Mouse (Mus musculus): ENCODE results near the gene Scd3. TPM values are rescaled to one million over a fixed set of nuclear protein-coding genes. Genes with fewer than 3 reads are reported as not detected.

Scd3 gene
- polyA plus RNA-seq, 1 experiment from 2014 or later: 0.64 TPM

DNA sequence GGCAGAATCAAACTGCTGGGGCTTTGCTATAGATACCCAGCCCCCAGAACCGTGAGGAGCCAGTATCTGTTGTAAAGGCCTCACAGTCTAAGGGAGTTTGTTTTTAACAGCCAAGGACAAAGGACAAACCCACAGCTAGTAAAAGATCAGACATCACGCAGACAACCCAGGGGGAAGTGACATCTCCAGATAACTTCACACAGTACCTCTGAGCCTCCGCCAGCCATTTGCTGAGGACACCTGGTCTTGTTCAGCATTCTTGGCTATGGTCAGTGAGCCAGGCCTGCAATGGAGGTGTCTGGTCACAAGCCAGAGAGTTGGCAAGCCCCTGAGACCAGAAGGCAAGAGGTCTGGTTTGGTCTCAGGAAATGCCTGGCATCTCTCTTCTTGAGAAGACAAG is 89.4 kb downstream of the Scd3 start:
- no peak for ATAC-seq (ENCODE audit: borderline replicate concordance, extremely low read depth, low FRiP score, low TSS enrichment)
- Histone ChIP-seq H3K9ac (peak overlapping the region; percentile 50; the same call in 1 of the 2 replicates), H3K4me1 (peaks cover 64% of the 10 kb centered on the region), H3K4me2 (peak overlapping the region; percentile 90), H3K27ac (peak overlapping the region; percentile 97), H3K36me3 (peaks cover 15% of the 10 kb centered on the region), H3K27me3 (no peaks in the 10 kb centered on the region), H3K9me3 (no peaks in the 10 kb centered on the region), H3K4me3 (no peak overlapping the region; the same call in 1 of the 2 replicates)
- WGBS: 63% methylated on average over 3 of the region's 3 CpGs

- H3K4me3 ChIP-seq: peak within 1 kb of the TSS; percentile 66
- H3K9me3 ChIP-seq: no peaks in the 10 kb centered on the region
- H3K27ac ChIP-seq: peak within 1 kb of the TSS; percentile 97
- peak; percentile 21 for ATAC-seq (ENCODE audit: borderline replicate concordance, extremely low read depth, low FRiP score, low TSS enrichment)
- H3K27me3 ChIP-seq: no peaks in the 10 kb centered on the region
- H3K4me1 ChIP-seq: peaks cover 66% of the 10 kb centered on the region
- 3% methylated on average over 21 of the region's 21 CpGs for WGBS
- H3K9ac ChIP-seq: peak within 1 kb of the TSS; percentile 90
- peak within 1 kb of the TSS; percentile 90 for H3K4me2 ChIP-seq
- H3K36me3 ChIP-seq: peaks cover 22% of the 10 kb centered on the region
Observed at GRCm38 (mm10) chr19:44292941-44293768, 90.1 kb downstream of the Scd3 start, which contains the start of gene Scd2. TSS of gene Scd2 (plus strand) at chr19:44293674.

Other genes starting within 250 kb of the Scd3 start
- 5.8 and 6.6 TPM in 2 replicates for gene Cpn1, start 216.7 kb upstream of the Scd3 start, polyA plus RNA-seq (2015; fragmentation: Nextera tagmentation; extraction: Ambion mirVana)
- 0.35 TPM in 2 replicates for gene Cyp2c23, start 174.1 kb upstream of the Scd3 start, polyA plus RNA-seq (2015; fragmentation: Nextera tagmentation; extraction: Ambion mirVana)
- 38.9 and 41.9 TPM in 2 replicates for gene Erlin1, start 133.5 kb upstream of the Scd3 start, polyA plus RNA-seq (2015; fragmentation: Nextera tagmentation; extraction: Ambion mirVana)
- gene Chuk, start 95.8 kb upstream of the Scd3 start, polyA plus RNA-seq (2015; fragmentation: Nextera tagmentation; extraction: Ambion mirVana): 37.1 and 40.8 TPM in 2 replicates
- gene Cwf19l1, start 67.4 kb upstream of the Scd3 start, polyA plus RNA-seq (2015; fragmentation: Nextera tagmentation; extraction: Ambion mirVana): 33.9 and 34.6 TPM in 2 replicates
- 76.2 and 79.1 TPM in 2 replicates for gene Bloc1s2, start 56.8 kb upstream of the Scd3 start, polyA plus RNA-seq (2015; fragmentation: Nextera tagmentation; extraction: Ambion mirVana)
- gene Pkd2l1, start 10.8 kb upstream of the Scd3 start, polyA plus RNA-seq (2015; fragmentation: Nextera tagmentation; extraction: Ambion mirVana): 0.04 TPM in 1 of 2 replicates, not detected in the other
- gene Scd2, start 90.4 kb downstream of the Scd3 start, polyA plus RNA-seq (2015; fragmentation: Nextera tagmentation; extraction: Ambion mirVana): 210 and 224 TPM in 2 replicates
- 0.15 and 0.35 TPM in 2 replicates for gene Scd4, start 129.8 kb downstream of the Scd3 start, polyA plus RNA-seq (2015; fragmentation: Nextera tagmentation; extraction: Ambion mirVana)
- 2.5 and 2.6 TPM in 2 replicates for gene Scd1, start 204.6 kb downstream of the Scd3 start, polyA plus RNA-seq (2015; fragmentation: Nextera tagmentation; extraction: Ambion mirVana)

All from lung, embryonic 15.5 days (tissue).